Mouse (Mus musculus): ENCODE measurements around the gene Dlg1.

The Dlg1 gene

DNA sequence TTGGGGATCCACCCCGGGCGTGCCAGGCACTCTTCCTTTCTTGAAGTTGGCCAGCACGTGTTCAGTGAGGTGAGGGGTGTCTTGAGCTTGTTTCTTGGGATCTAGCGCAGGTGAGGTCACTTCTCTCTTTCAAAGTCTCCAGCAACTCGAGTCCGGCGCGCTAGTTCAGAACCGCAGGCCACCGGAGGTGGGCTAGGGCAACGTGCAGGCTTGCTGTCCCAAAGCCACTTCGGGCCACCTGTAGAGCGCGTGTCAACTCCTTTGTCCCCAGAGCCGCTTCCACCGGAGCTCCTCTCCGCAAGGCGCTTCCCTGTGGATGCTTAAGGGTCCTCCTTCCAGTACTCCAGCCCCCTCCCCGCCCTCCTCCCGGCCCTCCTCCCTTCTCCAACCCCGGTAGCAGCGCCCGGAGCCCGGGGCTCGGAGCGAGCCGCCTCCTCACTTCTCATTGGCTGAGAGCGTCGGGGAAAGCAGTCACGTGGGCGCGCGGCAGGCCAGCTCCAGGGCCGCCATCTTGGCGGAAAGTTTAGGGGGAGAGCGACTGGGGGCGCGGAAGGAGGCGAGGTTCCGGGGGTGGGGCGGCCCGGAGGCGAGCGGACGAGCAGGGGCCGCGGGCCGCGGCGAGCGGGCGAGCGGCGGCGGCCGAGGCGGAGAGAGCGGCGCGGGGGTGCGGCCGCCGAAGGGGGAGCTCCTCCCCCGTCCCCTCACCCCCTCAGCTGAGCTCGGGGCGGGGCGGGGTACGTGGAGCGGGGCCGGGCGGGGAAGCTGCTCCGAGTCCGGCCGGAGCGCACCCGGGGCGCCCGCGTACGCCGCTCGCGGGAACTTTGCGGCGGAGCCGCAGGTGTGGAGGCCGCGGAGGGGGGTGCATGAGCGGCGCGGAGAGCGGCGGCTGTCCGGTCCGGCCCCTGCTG, at the start of gene Dlg1:
Gene Dlg1, plus strand, starts transcription at position 65 of the 908 bp plus-strand sequence.
- DNase-seq (ENCODE audit: low spot score in 2 of 2): peak; percentile 66

DNA sequence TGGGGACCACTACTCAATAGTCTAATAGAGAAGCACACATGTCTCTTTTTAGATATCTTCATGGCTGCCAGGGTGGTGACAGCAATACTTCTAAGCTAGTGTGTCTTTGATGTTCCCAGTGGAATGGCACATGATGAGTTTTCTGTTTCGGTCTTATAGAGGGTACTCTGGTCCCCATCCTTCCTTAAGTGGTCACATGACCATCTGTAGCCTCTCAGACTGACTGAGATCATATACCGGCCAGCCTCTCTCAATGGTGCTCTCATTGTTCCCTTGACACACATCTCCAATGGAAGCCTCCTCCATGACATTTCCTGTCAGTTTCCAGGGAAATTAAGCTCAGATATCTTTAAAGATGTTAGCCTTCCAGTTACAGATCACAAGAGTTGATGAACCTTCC, 46.9 kb upstream of the Dlg1 start:
- no peak for DNase-seq (ENCODE audit: low spot score in 2 of 2)

DNA sequence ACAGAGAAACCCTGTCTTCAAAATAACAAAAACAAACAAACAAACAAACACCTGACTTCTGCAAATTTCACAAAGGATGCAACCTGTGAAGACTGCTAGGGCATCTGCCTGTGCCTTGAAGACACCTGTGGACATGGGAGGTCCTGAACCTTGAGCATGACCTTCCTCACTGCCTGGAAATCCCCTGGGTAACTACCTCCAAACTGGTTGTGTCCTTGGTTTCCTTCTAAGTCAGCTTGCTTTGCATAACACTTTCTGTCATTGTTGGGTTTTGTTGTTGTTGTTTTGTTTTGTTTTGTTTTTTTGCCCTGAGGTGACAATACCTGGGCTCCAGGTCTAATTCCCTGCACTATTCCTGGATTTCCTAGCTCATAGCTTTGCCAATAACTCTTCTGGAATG, 46.1 kb upstream of the Dlg1 start:
- no peak for DNase-seq (ENCODE audit: low spot score in 2 of 2)

DNA sequence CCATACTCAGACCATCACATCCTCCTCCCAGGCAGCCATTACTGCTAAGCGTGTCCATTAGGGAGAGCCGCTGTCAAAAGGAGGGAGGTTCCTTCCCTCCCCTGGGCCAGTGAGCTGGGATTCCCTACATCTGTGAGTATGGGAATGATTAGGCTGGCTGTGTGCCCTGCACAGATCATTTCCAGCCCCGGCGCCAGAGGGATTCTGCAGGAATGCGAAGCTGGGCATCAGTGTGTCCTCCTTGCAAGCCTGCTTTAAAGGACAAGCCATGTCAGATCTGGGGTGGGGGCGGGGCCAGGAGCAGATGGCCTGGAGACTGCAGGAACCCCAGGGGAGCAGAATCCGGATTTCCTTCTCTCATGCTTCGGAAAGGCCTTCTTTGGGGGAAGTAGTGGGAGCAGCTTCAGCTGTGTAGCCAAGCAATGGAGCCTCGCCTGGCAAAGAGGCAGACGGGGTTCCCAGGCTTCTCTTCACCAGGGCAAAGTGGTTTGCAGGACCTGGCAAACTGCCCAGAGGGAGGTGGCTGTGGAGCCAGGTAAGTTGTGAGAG, 45.3 kb upstream of the Dlg1 start:
- DNase-seq (ENCODE audit: low spot score in 2 of 2): no peak

DNA sequence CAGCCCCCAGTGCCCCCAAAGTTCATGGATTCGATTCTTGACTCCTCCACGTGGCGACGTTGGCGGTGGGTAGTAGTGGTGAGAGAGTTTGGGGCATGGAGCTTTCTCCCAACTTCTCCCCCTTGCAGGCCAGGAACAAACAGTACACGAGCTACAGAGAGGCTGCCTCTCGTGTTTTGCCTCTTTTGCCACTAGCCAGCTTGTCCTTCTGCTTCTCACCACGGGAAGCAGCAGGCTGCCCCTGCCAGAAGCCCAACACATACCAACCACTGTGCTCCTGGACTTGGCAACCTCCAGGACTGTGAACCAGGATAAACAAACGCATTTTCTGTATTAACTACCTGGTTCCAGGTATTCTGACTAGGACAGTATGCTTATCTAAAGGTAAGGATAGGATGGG, 44.6 kb upstream of the Dlg1 start:
- no peak for DNase-seq (ENCODE audit: low spot score in 2 of 2)

DNA sequence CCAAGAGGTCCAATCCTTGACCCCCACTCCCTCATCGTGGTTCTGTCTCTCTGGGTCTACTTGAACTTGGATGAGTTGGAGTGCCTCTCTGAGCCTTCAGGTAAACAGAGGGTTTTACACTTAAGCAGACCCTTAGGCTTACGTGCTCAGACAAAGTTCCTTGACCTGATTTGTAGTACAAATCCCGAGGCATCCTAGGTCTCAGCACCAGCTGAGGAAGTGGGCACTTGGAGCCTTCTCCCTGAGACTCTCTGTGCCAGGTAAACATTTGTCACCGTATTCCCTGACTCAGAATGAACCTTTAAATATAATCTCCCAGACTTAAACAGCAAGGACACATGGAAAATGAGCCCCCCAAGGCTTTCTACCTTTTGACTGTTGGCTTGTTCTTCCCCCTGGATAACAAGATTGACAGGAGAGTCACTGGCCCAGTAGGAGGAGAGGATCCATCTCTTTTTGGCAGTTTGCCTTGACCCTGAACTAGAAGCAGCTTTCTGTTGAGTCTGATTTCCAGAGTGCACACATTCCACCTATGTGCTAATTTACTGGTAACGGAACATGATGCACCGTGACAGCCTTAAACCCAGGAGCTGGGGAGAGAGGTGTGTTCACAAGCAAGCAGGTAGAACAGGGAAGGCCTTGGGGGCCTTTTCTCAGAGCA, 43.4 kb upstream of the Dlg1 start:
- DNase-seq (ENCODE audit: low spot score in 2 of 2): no peak

DNA sequence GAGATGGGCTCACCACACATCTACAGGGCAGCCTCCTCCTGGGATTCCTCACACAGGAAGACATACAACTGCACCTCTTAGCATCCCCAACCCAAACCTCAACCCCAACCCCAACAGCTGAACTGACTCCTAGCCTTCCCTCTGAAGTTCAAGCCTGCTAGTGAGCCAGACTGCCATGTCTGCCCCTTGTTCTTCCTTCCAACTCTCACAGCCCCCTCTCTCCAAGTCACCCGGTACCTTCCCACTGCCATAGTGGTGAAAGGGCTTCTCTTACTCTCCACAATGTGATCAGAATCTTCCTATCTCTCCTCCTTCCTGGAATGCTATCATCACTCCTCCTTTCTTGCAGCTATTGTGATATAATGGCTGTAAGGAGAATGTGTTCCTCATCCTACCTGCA, 40.9 kb upstream of the Dlg1 start:
- DNase-seq (ENCODE audit: low spot score in 2 of 2): no peak

DNA sequence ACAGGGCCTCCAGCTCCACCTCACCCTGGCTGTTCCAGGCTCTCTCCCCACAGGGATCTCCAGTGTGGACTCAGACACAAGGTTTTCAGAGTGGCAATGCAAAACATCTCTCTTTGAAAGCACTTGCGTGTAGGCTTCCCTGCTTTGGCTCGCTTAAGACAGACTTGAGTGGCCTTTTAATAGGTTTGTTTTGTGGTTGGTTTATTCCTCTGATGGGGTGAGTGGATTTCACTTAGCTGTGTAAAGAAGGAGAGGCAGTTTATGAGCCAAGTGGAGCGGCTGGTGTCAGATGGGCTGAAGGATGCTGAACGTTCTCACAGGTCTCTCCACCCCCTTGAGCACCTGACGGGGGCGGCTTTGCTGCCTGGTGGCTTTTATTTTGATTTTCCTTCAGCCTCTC, 40.1 kb upstream of the Dlg1 start:
- DNase-seq (ENCODE audit: low spot score in 2 of 2): no peak

DNA sequence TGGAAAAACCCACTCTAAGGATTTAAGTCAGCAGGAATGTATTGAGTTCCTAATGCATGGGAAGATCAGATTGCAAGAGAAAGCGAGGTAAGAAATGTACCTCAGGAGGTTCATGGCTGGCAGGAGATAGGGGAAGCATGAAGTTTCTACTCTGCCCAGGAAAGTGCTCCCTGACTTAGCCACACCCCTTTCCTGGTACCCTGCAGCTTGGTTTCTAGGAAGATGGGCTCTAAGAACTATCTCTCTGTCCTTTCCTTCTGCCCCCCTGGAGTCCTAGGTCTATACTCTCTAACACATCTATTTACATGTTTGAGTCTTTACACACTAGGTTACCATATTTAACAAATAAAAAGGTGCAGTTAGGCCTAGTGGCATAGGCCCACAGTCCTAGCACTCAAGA, 38.5 kb upstream of the Dlg1 start:
- DNase-seq (ENCODE audit: low spot score in 2 of 2): no peak

DNA sequence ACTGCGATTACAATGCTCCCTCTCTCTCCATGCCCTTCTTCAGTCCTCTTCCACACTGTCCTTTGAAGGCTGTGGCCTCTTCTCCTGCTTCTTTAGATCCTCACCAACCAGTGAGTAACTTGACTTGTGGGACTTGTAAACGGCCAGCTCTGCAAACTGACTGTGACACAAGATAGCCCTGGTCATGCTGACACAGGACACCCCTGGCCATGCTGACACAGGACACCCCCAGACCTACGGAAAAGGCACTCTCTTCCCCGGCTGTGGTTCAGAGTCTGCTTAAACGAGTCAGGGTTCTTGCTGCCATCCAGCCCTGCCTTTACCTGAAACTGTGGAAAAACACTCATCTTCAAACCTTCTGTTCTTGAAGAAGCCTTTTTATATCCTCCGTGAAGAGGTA, 36.9 kb upstream of the Dlg1 start:
- no peak for DNase-seq (ENCODE audit: low spot score in 2 of 2)

DNA sequence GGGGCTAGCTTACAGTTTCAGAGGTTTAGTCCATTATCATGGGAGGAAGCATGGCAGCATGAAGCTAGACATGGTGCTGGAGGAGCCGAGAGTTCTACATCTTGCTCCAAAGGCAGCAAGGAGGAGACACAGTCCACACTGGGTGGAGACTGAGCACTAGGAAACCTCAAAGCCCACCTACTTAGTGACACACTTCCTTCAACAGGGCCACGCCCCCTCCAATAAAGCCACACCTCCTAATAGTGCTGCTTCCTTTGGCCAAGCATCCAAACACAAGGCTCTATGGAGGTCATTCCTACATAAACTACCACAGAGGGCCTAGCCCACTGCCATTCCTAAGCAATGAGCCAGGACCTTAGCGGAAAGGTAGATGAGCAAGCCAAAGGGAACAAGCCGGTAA, 32.9 kb upstream of the Dlg1 start:
- DNase-seq (ENCODE audit: low spot score in 2 of 2): no peak

DNA sequence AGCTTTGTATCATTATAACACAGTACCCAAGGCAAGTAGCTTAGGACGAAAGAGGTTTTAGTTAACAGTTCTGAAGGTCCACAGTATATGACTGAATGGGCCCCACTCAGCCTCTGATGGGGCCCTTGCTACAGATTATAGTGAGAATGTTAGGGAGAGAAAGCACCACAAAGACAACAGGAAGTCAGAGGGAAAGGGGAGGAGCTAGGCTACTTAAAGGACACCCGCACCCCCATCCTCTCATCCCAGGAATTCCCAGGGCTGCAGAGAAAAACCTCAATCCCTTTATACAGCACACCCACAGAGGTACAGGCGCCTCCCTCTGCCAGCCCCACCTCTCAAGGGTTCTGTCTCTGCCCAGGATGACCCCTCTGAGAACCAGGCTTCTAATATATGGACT, 32.2 kb upstream of the Dlg1 start:
- no peak for DNase-seq (ENCODE audit: low spot score in 2 of 2)

DNA sequence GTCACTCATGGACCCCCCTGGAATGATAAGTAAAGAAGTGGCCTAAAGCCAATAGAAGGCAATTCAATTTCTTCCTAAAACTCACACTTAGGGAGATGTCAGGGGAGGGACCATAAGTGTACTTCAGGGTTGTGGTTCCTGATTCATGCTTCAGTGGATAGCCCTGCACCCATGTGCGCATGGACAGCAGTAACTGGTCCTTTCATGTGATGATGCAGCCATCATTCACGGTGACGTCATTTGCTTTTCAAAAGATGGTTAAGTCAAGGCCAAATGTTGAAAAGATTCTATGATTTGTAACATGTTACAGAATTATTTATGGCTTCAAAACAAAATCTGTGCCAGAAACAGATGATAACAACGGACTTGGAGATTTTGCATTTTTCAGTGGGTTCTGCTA, 28.9 kb upstream of the Dlg1 start:
- DNase-seq (ENCODE audit: low spot score in 2 of 2): no peak

DNA sequence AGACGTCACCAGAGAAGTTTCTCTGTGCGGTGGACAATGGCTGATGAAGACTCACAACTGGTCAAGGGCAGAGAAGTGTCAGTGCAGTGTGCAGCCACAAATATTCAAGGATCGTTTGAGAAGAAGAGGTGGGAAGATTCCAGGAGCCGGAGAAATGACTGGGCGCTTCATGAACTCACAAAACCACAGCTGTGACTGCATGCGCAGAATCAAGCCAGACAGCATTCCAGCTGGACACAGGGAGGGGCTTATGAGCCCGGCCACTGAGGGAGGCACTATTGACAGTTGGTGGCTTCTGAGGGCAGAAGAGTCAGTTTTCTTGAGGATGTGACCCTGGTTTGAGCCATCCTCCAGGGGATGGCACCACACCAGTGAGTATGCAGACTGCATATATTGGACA, 24.9 kb upstream of the Dlg1 start:
- no peak for DNase-seq (ENCODE audit: low spot score in 2 of 2)

DNA sequence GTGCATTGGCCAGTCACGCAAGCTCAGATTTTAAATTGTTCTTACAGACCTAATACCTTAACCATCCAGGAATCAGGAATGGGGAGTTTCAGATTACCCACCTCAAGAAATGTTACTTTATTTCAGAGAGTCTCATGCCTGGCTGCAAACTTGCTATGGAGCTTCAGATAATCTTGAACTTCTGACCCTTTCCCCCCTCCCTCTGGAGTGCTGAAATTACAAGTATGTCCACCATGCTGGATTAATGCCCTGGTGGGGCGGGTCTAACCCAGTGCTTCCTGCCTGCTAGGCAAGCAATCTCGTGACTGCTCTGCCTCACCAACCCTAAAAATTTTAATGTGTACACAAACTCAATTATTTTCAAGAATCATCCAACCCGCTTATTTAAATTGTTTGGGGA, 23.3 kb upstream of the Dlg1 start:
- DNase-seq (ENCODE audit: low spot score in 2 of 2): no peak

DNA sequence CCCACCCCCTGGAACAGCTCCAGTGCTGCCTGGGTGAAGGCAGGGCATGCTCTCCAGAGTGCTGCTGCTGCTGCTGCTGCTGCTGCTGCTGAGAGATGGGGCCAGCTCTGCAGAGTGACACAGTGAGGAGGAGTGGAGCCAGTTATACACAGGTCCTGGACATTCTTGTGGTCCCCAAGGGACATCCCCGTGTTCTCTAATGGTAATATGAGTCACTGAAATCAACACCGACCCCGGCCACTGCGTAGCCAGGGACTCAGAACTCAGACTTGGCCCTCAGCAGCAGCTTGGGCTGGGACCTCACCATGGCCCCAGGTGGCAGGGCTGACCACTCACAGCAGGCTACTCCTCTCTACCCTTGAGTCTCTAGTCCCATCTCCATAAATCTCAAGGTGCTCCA, 21.5 kb upstream of the Dlg1 start:
- no peak for DNase-seq (ENCODE audit: low spot score in 2 of 2)

DNA sequence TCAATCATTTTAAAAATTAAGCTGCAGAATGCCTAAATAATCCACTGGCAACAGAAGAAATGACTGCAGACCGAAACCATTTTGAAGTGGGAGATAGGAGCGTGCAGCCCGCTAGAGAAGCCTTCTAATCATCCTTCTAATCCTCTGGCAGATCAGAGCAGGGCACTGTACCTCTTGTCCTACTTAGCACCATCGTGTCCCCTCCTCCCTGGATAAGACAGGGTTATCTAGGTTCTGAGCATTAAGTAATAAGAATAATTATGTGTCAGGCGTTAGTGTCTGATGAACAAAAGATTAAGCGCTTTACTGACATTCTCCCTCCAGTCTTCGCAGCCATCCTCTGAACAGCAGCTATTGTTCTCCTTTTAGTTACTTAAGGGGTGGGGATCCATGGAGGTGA, 16.0 kb upstream of the Dlg1 start:
- no peak for DNase-seq (ENCODE audit: low spot score in 2 of 2)

DNA sequence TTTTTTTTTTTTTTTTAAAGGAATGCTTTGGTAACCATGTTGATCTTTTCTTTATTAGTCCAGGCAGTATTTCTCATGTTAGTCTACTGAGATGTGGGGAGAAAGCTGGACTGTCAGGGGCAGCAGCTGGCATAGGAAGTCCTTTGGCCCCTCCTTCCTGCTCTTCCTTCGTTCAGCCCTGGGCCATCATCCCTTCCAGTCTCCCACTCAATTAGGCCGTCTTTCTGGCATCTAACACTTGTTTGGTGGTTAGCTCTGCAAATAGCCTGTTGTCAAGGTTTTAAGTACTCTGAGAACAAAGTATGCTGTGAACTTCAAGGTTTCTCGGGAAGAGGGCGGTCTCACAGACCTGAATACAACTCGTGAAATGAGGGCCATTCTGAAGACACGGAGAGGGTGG, 12.5 kb upstream of the Dlg1 start:
- no peak for DNase-seq (ENCODE audit: low spot score in 2 of 2)

DNA sequence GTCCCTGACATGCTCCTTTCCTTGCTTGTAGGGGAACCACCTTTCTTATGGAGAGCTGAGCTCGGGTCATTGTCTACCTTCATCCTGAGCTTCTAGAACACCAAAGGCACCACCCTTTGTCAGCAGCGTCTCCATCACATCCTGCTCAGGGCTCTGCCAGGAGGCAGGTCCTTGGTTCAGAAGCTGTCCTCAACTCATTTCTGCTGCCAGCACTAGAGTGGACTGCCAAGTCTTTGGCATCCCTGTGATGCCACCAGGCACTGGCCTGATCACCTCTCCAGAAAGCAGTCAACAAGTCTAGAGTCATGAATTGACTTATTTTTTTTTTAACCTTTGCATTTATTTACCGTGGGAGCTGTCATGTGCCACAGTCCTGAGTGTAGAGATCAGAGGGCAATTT, 11.7 kb upstream of the Dlg1 start:
- no peak for DNase-seq (ENCODE audit: low spot score in 2 of 2)

DNA sequence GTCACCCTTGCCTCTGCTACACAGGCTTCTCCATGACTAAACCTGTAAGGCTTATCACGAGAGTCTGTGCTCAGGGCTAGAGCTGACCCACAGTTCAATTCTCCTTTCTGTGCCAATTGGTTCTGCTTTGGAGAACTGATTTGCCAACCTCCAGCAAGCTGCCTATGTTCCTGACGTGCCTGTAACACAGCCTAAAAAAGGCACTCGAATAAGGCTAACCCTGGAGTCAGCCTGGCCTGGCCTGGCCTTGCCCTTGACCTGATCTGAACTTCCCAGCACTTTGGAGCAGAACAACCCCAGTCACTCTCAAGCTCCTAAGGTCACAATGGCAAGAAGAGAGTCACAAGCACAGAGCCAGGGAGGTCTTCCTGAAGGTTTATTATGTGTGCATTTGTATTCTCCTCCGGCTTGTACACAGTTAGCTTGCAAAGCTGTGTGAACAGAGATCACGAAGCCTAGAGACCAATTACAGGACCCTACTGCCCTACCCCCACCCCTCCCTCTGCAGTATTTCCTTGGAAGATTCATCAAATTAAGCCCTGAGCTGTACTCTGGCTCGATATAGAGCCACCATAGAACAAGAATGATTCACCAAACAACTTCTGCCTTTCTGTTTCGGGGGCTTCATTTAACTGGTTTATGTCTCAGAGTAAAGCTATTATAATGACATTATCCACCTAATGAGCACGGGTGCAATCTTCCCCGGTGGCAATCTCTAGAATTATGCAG, 11.0 kb upstream of the Dlg1 start:
- DNase-seq (ENCODE audit: low spot score in 2 of 2): no peak

DNA sequence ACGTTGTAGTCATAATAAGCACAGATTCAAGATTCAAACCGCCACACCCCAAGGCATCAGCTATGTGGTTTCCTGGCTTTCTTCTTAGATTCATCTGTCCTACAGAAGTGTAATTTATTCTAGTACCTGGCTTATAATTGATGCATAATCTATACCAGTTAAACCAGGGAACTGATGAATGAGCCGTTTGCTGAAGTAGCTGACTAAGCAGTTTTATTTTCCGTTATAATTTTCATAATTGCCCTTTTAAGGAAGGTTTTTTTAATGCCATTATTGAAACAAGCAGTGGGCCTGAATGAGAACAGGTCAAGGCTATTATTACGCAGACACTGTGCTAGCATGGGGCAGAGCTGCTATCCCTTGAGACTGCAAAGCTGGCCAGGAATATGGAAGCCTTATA, 9.6 kb upstream of the Dlg1 start:
- no peak for DNase-seq (ENCODE audit: low spot score in 2 of 2)

DNA sequence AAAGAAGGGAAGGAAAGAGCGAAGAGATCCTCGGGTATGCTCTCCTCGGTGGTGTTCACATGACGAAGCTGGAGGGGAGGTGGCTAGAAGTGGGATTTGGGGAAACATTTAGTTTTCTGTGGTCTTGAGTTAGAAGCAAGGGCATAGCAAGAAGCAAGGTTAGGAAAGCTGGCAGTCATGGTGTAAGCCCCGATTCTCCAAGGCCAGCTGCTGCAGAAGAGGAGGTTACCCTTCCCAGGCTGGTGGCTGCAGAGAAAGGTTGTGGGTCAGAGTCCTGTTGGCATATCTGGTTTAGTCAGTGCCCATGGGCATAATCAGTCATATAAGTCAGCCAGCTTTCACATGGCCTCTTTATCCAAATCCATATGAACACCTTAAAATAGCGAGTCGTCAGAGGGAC, 9.2 kb upstream of the Dlg1 start:
- DNase-seq (ENCODE audit: low spot score in 2 of 2): no peak

DNA sequence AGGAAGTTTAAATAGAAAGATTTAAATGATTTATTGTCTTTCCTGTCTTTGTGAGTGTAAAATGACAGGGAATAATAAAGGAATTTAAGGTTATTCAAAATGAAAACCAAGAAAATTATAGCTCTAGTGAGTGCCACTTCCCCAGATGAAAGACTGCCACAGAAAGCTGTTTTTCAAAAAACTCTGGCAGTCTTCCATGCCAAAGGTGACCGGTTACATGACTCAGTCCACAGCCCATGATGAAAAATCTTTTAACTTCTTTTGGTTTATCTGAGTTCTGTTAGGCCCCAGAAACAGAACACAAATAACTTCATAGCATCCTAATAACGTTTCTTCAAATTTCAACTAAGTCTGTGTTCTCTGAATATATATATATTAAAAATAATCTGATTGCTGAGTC, 7.7 kb upstream of the Dlg1 start:
- no peak for DNase-seq (ENCODE audit: low spot score in 2 of 2)

Data from right cerebral cortex, postnatal 36 days (tissue).